Mouse (Mus musculus): ENCODE data around the gene Ddb1. TPM values are rescaled to one million over a fixed set of nuclear protein-coding genes. Genes with fewer than 3 reads are reported as not detected.

The Ddb1 gene
- total RNA-seq (2023), result 100 to 1,000 TPM; 193 to 207 TPM

GRCm38 (mm10) chr19:10605293-10605900, at the start of gene Ddb1, which contains the start of gene Tkfc:
TSS of gene Ddb1 (plus strand) at chr19:10605327.
TSS of gene Tkfc (minus strand) at chr19:10605654.

DNA sequence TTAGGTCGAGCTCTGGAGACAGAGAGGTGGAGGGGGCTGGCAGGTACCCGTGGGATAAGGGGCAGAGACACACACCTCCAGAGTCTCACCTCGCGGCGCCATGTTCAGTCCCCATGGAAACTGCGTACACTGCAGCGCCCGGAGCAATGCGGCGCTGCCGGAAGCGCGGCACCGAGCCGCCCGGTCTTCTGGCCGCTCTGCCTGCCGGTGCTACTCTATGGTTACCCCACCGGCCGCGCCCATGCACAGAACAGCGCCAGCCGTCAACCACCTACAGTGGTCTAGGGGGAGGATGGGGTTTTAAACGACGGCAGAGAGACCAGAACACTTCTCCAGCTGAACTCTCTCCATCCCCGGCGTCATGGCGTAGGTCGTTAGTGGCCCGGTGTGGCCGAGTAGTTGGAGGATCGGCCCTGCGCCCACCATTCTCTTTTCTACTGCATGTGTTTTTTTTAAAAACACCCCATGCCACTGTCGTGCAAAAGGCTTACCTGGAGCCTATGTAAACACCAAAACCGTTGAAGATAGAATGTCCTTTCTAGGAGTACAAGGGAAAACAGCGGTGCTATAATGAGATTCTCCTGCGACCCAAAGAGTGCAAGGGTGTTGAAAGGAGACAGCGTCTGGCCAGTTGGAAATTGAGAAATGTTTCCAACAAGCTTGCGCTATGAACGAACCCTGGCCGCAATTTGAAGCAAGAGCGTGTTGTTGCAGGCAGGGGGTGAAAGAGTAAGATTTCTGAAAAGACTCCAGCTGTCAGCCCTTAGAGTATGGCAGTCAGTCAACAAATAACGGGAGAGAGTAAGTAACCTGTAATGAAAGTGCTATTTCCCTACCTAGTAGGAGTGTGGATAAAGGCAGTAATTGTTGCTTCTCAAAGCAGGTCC, 49.3 kb upstream of the Ddb1 start, which contains the start of gene Tmem216:
Gene Tmem216 (minus strand): TSS at position 615 of the 887 bp plus-strand sequence.

DNA sequence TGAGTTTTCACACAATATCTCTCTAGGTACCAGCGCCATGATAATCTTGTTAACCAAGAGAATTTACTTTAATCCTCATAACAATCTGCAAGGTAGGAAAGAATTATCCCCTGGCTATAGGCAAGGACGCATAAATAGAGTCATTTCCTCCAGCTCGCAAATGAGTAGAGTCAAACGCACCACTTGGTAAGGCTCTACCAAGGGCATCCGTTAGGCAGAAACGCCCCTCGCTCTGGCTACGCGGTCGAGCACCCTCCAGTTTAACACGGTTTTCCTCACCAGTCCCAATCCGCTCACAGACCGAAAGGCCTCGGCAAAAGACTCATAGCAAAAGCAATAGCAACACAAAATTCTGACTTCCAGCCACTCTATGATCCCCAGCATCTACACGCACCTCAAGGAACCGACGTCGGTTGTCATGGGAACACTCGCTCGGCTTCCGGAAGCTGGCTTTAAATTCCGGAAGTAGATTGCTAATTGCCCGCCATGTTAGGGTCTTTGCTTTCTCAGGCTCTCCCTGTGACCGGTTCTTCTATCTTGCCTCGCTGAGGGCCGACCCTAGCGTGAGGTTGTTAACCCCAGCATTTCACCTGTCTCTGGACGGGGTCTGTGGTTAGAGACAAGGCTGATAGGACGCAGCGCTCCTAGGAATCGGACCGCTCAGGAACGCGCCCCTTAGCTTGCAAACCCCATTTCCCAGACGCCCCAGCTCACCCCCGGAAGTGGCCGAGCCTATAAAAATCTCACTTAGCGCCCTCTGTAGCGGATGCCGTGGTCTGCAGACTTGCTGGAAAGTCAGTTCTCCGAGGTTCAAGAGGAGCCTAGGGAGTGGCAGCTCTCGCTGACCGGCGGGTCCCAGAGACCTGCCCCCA, 28.2 kb upstream of the Ddb1 start, which contains the start of the genes Cyb561a3 and Tmem138:
Gene Cyb561a3 (plus strand): TSS at position 483 of the 872 bp plus-strand sequence.
Gene Tmem138 (minus strand): TSS at position 673 of the 872 bp plus-strand sequence.

DNA sequence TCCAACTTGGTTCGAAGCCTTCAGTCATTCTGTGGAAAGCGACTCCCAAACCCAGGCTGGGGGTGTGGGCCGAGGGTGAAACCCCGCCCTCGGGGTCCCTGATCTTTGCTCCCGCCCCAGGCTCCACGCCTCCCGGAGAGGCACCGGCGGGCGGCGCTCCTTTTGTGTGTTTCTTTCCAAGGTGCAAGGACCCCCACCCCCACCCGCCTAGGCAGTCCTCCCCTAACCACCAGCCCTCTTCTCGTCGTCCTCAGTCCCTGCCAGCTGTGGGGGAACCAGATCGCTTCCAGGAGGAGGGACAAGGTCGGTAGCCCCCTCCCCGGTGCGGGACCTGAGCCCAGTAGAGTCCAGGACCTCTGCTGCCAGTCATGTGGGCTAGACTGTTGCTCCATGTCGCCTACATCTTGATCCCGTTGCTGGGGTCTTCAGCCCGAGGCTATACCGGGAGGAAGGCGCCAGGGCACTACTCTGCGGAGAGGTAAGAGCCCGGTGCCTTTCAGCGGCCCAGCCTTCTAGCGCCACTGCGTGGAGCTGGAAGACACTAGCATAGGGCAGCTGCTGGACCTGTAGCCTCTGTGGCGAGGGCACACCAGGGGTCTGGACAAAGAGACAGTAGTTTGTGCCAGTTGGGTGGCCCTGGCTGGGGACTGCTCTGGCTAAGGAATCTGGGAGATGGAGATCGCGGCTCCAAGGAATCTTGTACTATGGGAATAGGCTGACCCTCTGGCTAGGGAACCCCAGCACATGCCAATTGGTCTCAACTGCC, 29.2 kb downstream of the Ddb1 start, which contains the start of gene Vwce:
Gene Vwce (plus strand): TSS at position 108 of the 766 bp plus-strand sequence.

GRCm38 (mm10) chr19:10677915-10678771, 73.0 kb downstream of the Ddb1 start, which contains the start of gene Pga5:
TSS of gene Pga5 (minus strand) at chr19:10678071.

Other genes with a start within 250 kb of the Ddb1 start
- gene Syt7, start 216.2 kb upstream of the Ddb1 start, total RNA-seq (2023), result not detected
- under 1 TPM; 0.41 to 0.77 TPM for gene Lrrc10b, start 147.9 kb upstream of the Ddb1 start, total RNA-seq (2023)
- 1 to 10 TPM; 2.7 to 4.8 TPM for gene Ppp1r32, start 122.4 kb upstream of the Ddb1 start, total RNA-seq (2023)
- 100 to 1,000 TPM; 170 to 172 TPM for gene Cpsf7, start 80.1 kb upstream of the Ddb1 start, total RNA-seq (2023)
- 10 to 100 TPM; 72.5 to 75.8 TPM for gene Sdhaf2, start 79.2 kb upstream of the Ddb1 start, total RNA-seq (2023)
- 10 to 100 TPM in 1 of 2 experiments, 1 to 10 TPM in 1; 9.9 to 10.0 TPM for gene Tmem216, start 49.1 kb upstream of the Ddb1 start, total RNA-seq (2023)
- gene Cyb561a3, start 28.2 kb upstream of the Ddb1 start, total RNA-seq (2023), result 100 to 1,000 TPM; 218 to 256 TPM
- 10 to 100 TPM in 1 of 2 experiments, 1 to 10 TPM in 1; 9.7 to 11.2 TPM for gene Tmem138, start 28.0 kb upstream of the Ddb1 start, total RNA-seq (2023)
- gene Tkfc, start 327 bp downstream of the Ddb1 start, total RNA-seq (2023), result 1 to 10 TPM; 4.3 to 4.4 TPM
- gene Vwce, start 28.9 kb downstream of the Ddb1 start, total RNA-seq (2023), result 1 to 10 TPM; 1.2 to 1.7 TPM
- gene Pga5, start 72.7 kb downstream of the Ddb1 start, total RNA-seq (2023), result not detected
- gene Vps37c, start 83.4 kb downstream of the Ddb1 start, total RNA-seq (2023), result 10 to 100 TPM; 19.0 to 20.5 TPM
- 1 to 10 TPM; 1.8 to 1.9 TPM for gene Cd5, start 133.7 kb downstream of the Ddb1 start, total RNA-seq (2023)
- gene Cd6, start 224.7 kb downstream of the Ddb1 start, total RNA-seq (2023), result 1 to 10 TPM in 1 of 2 experiments, not detected in 1; 1.2 TPM
- gene Slc15a3, start 234.4 kb downstream of the Ddb1 start, total RNA-seq (2023), result 10 to 100 TPM; 27.5 to 29.0 TPM